Mouse (Mus musculus): ENCODE measurements around the gene Tppp.

- TF ChIP-seq CTCF (IDR thresholded peaks at IDR 0.05): no peak
- no peak for TF ChIP-seq EP300 (IDR thresholded peaks at IDR 0.05)
Measured at GRCm38 (mm10) chr13:74034756-74035155, 25.5 kb downstream of the Tppp start.
